Mouse (Mus musculus) ES-Bruce4 (cell line): Measurements from ENCODE around the gene Efr3b. TPM values are rescaled to one million over a fixed set of nuclear protein-coding genes. Genes with fewer than 3 reads are reported as not detected.
"Not testable (repeated sequence)": the region's sequence is repeated elsewhere in the genome, so short reads cannot be mapped to it uniquely, and the experiment has no call there.

Source experiments
- H3K27ac ChIP-seq: 2 replicates; pipeline ENCODE4 v1.5.1; 2012; ENCODE audit warnings: low read length, inconsistent platforms; ENCODE audit not compliant: insufficient read depth
- H3K27me3 ChIP-seq: 2 replicates; pipeline ENCODE4 v1.6.1; 2012; ENCODE audit warnings: mild to moderate bottlenecking, low read length, inconsistent platforms; ENCODE audit not compliant: control insufficient read depth, poor library complexity, insufficient read depth, severe bottlenecking
- H3K36me3 ChIP-seq: 2 replicates; pipeline ENCODE4 v1.6.1; 2012; ENCODE audit warnings: inconsistent platforms, mild to moderate bottlenecking, low read length, moderate library complexity; ENCODE audit not compliant: control insufficient read depth, poor library complexity, insufficient read depth, severe bottlenecking
- H3K4me1 ChIP-seq: one replicate; pipeline ENCODE4 v1.8.1; 2011; ENCODE audit warnings: low read length; ENCODE audit not compliant: control insufficient read depth, insufficient read depth
- H3K4me3 ChIP-seq: 2 replicates; pipeline ENCODE4 v1.5.1; 2011; ENCODE audit warnings: low read depth, mild to moderate bottlenecking, low read length
- H3K9ac ChIP-seq: 2 replicates; pipeline ENCODE4 v1.6.1; 2012; ENCODE audit warnings: low read depth, mild to moderate bottlenecking, inconsistent platforms; ENCODE audit not compliant: poor library complexity, severe bottlenecking
- H3K9me3 ChIP-seq: replicated peaks from 2 replicates; pipeline ENCODE4 v1.6.1; 2012; ENCODE audit warnings: mild to moderate bottlenecking, low read length, inconsistent platforms; ENCODE audit not compliant: control insufficient read depth, poor library complexity, insufficient read depth, severe bottlenecking
- CTCF ChIP-seq: IDR thresholded peaks from one replicate; pipeline ENCODE4 v1.8.1; 2011; ENCODE audit warnings: low read depth, low read length
- EP300 ChIP-seq: IDR thresholded peaks from 2 replicates; pipeline ENCODE4 v1.6.1; 2011; ENCODE audit warnings: low read depth, low read length; ENCODE audit not compliant: insufficient read depth
- POLR2A ChIP-seq: IDR thresholded peaks from one replicate; pipeline ENCODE4 v1.8.1; 2011; ENCODE audit warnings: low read length; ENCODE audit not compliant: insufficient read depth
- polyA plus RNA-seq: library from polyadenylated mRNA; stranded (reverse); fragments of >200 nt; gene quantifications from 2 replicates; pipeline ENCODE4 v1.2.4, GENCODE M21; 2011; ENCODE audit warnings: low read depth; ENCODE audit not compliant: missing spikeins, insufficient read depth, insufficient read length

The Efr3b gene
- polyA plus RNA-seq, 1 experiment, result 3.7 TPM

DNA sequence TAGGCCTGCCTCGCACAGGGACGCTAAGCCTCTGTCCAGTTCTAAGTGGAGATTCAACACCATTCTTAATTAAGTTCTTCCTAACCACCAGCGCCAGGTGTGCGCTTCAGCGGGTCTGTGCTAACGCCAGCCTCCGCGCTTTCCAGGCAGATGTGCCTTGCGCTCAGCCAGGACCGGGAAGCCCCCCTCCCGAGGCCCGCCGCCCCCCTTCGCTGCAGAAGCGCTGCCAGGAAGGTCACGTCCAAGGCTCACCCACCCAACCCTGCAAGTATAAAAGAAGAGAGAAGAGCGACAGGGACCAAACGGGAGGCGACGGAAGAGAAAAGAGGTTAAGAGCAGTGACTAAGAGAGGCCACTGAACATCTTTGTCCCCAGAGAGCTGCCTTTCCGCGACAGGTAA lies 84.1 kb downstream of the Efr3b start, which contains the start of gene Pomc:
Gene Pomc (plus strand): TSS at position 301 of the 400 bp plus-strand sequence.
- Histone ChIP-seq H3K4me3 (no peak within 1 kb of the TSS), H3K4me1 (no peaks in the 10 kb centered on the region), H3K9me3 (peaks cover 3% of the 10 kb centered on the region; the same call in 1 of the 2 replicates), H3K27me3 (no peaks in the 10 kb centered on the region), H3K27ac (no peak within 1 kb of the TSS), H3K36me3 (no peaks in the 10 kb centered on the region), H3K9ac (no peak within 1 kb of the TSS)
- TF ChIP-seq EP300 (no peak), CTCF (no peak), POLR2A (no peak)

DNA sequence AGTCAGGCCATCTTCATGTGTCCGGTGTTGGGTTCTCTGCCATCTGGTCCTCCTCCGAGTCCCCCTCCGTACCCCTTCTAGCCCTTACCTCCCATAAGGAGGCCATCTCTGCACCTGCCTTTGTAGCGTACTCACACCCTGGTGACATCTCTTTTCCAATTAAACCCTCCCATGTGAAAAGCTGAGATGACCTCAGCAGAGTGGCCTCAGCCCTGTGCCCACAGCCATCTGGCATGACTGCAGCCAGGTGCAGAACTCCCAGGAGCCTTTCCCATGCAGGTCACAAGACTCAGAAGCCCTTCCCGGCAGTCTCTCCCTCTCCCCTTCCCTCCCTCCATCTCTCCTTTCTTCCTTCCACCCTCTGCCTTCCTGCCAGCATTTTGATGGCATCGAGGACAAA lies 91.2 kb downstream of the Efr3b start:
- Histone ChIP-seq H3K9ac (no peak overlapping the region), H3K9me3 (peaks cover 3% of the 10 kb centered on the region; the same call in 1 of the 2 replicates), H3K27me3 (no peaks in the 10 kb centered on the region), H3K4me1 (no peaks in the 10 kb centered on the region), H3K27ac (no peak overlapping the region), H3K36me3 (no peaks in the 10 kb centered on the region), H3K4me3 (no peak overlapping the region)
- TF ChIP-seq EP300, result no peak
- TF ChIP-seq POLR2A, result no peak
- TF ChIP-seq CTCF, result no peak

DNA sequence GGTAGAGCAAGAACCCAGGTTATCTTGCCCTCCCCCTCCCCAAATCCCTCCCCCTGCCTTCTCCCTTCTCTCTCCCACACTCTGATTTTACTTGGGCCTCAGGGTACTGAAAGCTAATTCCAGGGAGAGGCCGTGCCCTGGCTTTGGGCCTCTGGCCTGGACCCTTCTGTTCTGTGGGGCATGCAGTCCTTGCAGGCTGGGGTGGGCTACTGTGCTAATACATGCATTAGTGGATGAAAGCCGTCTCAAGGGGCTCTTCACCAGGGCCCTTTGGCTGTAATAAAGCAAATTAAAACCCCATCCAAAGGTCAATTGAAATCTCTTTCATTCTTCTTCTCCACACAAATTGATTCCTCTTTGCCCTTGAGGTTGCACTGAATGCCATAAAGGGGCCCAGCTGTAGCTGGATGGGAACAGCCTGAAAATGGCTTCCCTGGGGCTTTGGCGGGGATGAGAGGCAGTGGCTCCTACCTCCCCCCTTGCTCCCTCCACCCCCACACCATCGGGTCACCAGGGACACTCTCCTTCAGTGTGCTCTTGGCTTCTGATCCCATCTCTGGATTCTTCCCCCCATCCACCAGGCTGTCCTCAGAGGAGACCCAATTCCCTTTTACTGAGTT lies 94.2 kb downstream of the Efr3b start:
- H3K27me3 ChIP-seq, result no peaks in the 10 kb centered on the region
- TF ChIP-seq POLR2A, result no peak
- no peak for TF ChIP-seq EP300
- no peak for TF ChIP-seq CTCF
- no peak overlapping the region for H3K27ac ChIP-seq
- H3K9me3 ChIP-seq, result no peaks in the 10 kb centered on the region
- no peak overlapping the region for H3K4me3 ChIP-seq
- H3K36me3 ChIP-seq, result no peaks in the 10 kb centered on the region
- H3K4me1 ChIP-seq, result no peaks in the 10 kb centered on the region
- no peak overlapping the region for H3K9ac ChIP-seq

GRCm38 (mm10) chr12:3942026-3942425 lies 96.7 kb downstream of the Efr3b start:
- H3K9ac ChIP-seq, result no peak overlapping the region
- no peaks in the 10 kb centered on the region for H3K9me3 ChIP-seq
- no peak overlapping the region for H3K27ac ChIP-seq
- H3K36me3 ChIP-seq, result no peaks in the 10 kb centered on the region
- H3K4me1 ChIP-seq, result no peaks in the 10 kb centered on the region
- TF ChIP-seq POLR2A (no peak), EP300 (no peak), CTCF (no peak)
- no peaks in the 10 kb centered on the region for H3K27me3 ChIP-seq
- no peak overlapping the region for H3K4me3 ChIP-seq

GRCm38 (mm10) chr12:3930090-3930865 lies 108.4 kb downstream of the Efr3b start:
- H3K36me3 ChIP-seq, H3K9ac ChIP-seq, H3K4me1 ChIP-seq, H3K27me3 ChIP-seq, H3K9me3 ChIP-seq, H3K4me3 ChIP-seq, H3K27ac ChIP-seq: not testable (repeated sequence)

DNA sequence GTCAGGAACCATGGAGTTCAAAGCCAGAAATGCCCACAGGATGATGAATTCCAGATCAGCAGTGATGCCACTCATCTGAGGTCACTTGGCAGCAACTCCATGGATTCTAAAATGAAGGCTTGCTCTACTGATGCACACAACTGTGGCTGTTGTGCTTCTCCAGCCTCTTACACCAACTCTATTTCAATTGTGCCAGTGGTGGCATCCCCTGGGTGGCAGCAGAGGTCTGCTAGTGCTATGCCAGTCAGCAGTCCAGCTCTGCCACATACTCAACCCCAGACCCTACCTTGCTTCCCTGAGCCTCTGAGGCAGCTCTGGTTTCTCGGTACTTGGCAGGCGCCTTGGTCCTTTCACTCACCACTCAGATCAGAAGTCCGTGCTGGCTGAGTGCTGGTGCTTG lies 109.9 kb downstream of the Efr3b start:
- Histone ChIP-seq H3K36me3 (no peaks in the 10 kb centered on the region), H3K27ac (no peak overlapping the region), H3K9me3 (no peaks in the 10 kb centered on the region), H3K9ac (no peak overlapping the region), H3K27me3 (no peaks in the 10 kb centered on the region), H3K4me1 (no peaks in the 10 kb centered on the region), H3K4me3 (no peak overlapping the region)
- TF ChIP-seq EP300 (no peak), POLR2A (no peak), CTCF (no peak)
